Mouse (Mus musculus) liver, adult 2 months (tissue): ENCODE data around the gene Cemip2.

Experiments
- CTCF ChIP-seq: fragments of 200-500 bp; IDR thresholded peaks from 2 replicates; pipeline ENCODE4 v1.5.1; 2011; ENCODE audit warnings: low read depth, low read length, control low read depth
- POLR2A ChIP-seq: fragments of 200-500 bp; IDR thresholded peaks from 2 replicates; pipeline ENCODE4 v1.6.1; 2011; ENCODE audit warnings: low read length, control low read depth; ENCODE audit not compliant: insufficient read depth; ENCODE audit errors: extremely low read depth

DNA sequence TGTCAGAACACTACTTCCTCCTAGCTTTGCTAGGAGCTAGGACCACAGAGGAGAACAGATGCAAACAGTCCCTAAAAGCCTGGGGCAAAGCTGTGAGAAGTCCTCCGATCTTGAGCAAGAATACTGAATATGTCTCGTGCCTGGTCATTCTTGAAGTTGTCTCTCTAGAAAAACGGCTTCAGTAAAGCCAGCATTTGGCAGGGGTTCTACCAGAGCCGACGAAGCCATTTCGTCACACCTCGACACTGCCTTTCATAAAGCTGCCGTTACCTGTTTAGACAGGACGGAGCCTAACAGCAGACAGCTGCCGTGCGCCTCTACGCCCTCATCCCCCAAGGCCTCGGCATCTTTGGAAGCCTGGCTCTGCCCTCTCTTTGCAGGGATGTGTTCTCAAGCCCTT, 35.4 kb downstream of the Cemip2 start:
- TF ChIP-seq POLR2A: no peak
- no peak for TF ChIP-seq CTCF
